Mouse (Mus musculus): ENCODE measurements around the gene Tcap.

The Tcap gene

GRCm38 (mm10) chr11:98355732-98356299 lies 27.8 kb upstream of the Tcap start:
- DNase-seq, result peak; percentile 78

- DNase-seq, result peak; percentile 36
Measured at GRCm38 (mm10) chr11:98356625-98357394, 26.8 kb upstream of the Tcap start.

GRCm38 (mm10) chr11:98357396-98358160 lies 26.0 kb upstream of the Tcap start:
- DNase-seq, result peak; percentile 70

- DNase-seq, result peak; percentile 97
Measured at GRCm38 (mm10) chr11:98358161-98359083, 25.2 kb upstream of the Tcap start, which contains the start of gene Stard3. Gene Stard3, plus strand, starts transcription at chr11:98358368.

- peak; percentile 36 for DNase-seq
Measured at GRCm38 (mm10) chr11:98360866-98361521, 22.6 kb upstream of the Tcap start.

GRCm38 (mm10) chr11:98363817-98364216 lies 19.8 kb upstream of the Tcap start:
- peak; percentile 75 for DNase-seq

- DNase-seq, result peak; percentile 61
Measured at GRCm38 (mm10) chr11:98364410-98364809, 19.2 kb upstream of the Tcap start.

- no peak for DNase-seq
Measured at GRCm38 (mm10) chr11:98366290-98366689, 17.3 kb upstream of the Tcap start.

GRCm38 (mm10) chr11:98367171-98367862 lies 16.3 kb upstream of the Tcap start:
- DNase-seq, result no peak

GRCm38 (mm10) chr11:98367863-98368186 lies 15.8 kb upstream of the Tcap start:
- no peak for DNase-seq

- no peak for DNase-seq
Measured at GRCm38 (mm10) chr11:98369337-98369736, 14.3 kb upstream of the Tcap start.

- DNase-seq, result no peak
Measured at GRCm38 (mm10) chr11:98370588-98370987, 13.0 kb upstream of the Tcap start.

- DNase-seq, result no peak
Measured at GRCm38 (mm10) chr11:98371556-98372240, 11.9 kb upstream of the Tcap start.

- peak; percentile 84 for DNase-seq
Measured at GRCm38 (mm10) chr11:98372406-98372805, 11.2 kb upstream of the Tcap start.

GRCm38 (mm10) chr11:98373244-98373643 lies 10.4 kb upstream of the Tcap start:
- DNase-seq, result no peak

- no peak for DNase-seq
Measured at GRCm38 (mm10) chr11:98374266-98374665, 9.3 kb upstream of the Tcap start.

GRCm38 (mm10) chr11:98376756-98377155 lies 6.9 kb upstream of the Tcap start:
- no peak for DNase-seq

GRCm38 (mm10) chr11:98377787-98378186 lies 5.8 kb upstream of the Tcap start:
- DNase-seq, result no peak

- no peak for DNase-seq
Measured at GRCm38 (mm10) chr11:98379379-98379778, 4.2 kb upstream of the Tcap start.

- DNase-seq, result no peak
Measured at GRCm38 (mm10) chr11:98380106-98380505, 3.5 kb upstream of the Tcap start.

- DNase-seq, result no peak
Measured at GRCm38 (mm10) chr11:98381651-98382050, 2.0 kb upstream of the Tcap start.

Measured in lung, postnatal 36 days (tissue).